21 mouse cellular contexts compared by ENCODE assay signal in the genomic region with DNA sequence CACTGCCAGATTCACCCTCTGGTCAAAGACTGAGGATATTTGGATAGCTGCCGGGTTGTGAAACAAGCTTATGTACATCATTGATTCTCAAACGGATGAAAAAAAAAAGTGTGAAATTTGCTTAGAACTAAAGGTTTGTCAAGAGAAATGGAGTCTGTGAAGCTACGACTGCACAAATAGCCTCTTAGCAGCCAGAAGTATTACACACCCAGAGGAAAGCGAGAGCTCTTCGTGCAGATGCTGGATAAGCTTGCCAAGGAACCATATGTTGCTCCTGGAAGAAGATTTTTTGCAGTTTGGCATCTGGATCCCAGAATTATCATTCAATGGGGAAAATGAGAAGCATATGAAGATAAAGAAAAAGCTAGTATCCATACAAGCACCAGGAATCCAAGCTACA.
DNase-seq lines count a peak whose midpoint lies in the region; ATAC-seq and TF ChIP-seq lines count a peak whose summit lies in the region.
"Had no signal": no experiment of that assay in that cellular context is flagged by ENCODE, and none has a peak within 500 bp of the region (broad histone marks: within the 10 kb centered on the region; RNA-seq: fewer than 3 reads in every experiment).

No protein-coding gene starts in this region.

- TF ChIP-seq POLR2A in limb, embryonic 14.5 days (IDR thresholded peaks at IDR 0.05; ENCODE audit: borderline replicate concordance, extremely low read depth, insufficient read depth, insufficient read length): no peak
- no peak for TF ChIP-seq POLR2A in heart, adult 2 months (IDR thresholded peaks at IDR 0.05; ENCODE audit: insufficient read depth, low read depth, low read length)

- no peaks in the 10 kb centered on the region for H3K36me3 ChIP-seq in limb, embryonic 14.5 days (ENCODE audit: control insufficient read depth, insufficient read depth, low read length)
- no peaks in the 10 kb centered on the region for H3K36me3 ChIP-seq in limb, embryonic 10.5 days
- H3K36me3 ChIP-seq in heart, adult 2 months (ENCODE audit: control insufficient read depth, insufficient read depth, low read length): no peaks in the 10 kb centered on the region
- H3K36me3 ChIP-seq: embryonic facial prominence, embryonic 13.5 days; heart, embryonic 12.5 days; hindbrain, embryonic 12.5 days; liver, embryonic 12.5 days had no signal

- no peak for TF ChIP-seq EP300 in heart, adult 2 months (IDR thresholded peaks at IDR 0.05; ENCODE audit: insufficient read depth, low read depth, low read length)

- peak; percentile 89 for ATAC-seq in frontal cortex, adult (ENCODE audit: low TSS enrichment)
- ATAC-seq in limb, embryonic 14.5 days (ENCODE audit: low FRiP score, low read depth): no peak
- ATAC-seq: liver, embryonic 12.5 days had no signal

- no peaks in the 10 kb centered on the region for H3K9me3 ChIP-seq in limb, embryonic 14.5 days (ENCODE audit: control insufficient read depth, low read length)
- H3K9me3 ChIP-seq in limb, embryonic 10.5 days (replicated peaks): no peaks in the 10 kb centered on the region
- H3K9me3 ChIP-seq: embryonic facial prominence, embryonic 13.5 days; heart, embryonic 12.5 days; hindbrain, embryonic 12.5 days; liver, embryonic 12.5 days; megakaryocyte, embryonic 14.5 days had no signal

- H3K4me2 ChIP-seq in limb, embryonic 14.5 days (replicated peaks; ENCODE audit: low read depth, low read length, severe bottlenecking): no peak overlapping the region
- H3K4me2 ChIP-seq: embryonic facial prominence, embryonic 13.5 days; heart, embryonic 12.5 days; hindbrain, embryonic 12.5 days; liver, embryonic 12.5 days had no signal

- TF ChIP-seq CTCF in heart, adult 2 months (IDR thresholded peaks at IDR 0.05): no peak

- no peak for DNase-seq in frontal cortex, postnatal 10 days (ENCODE audit: low spot score in 2 of 2)
- peak; percentile 48 for DNase-seq in limb, embryonic 14.5 days (ENCODE audit: low spot score)
- no peak for DNase-seq in limb, embryonic 10.5 days (ENCODE audit: low spot score)
- DNase-seq in right cerebral cortex, adult 18-20 months: peak; percentile 14
- DNase-seq in right cerebral cortex, postnatal 4 days: no peak
- DNase-seq in left cerebral cortex, postnatal 25 days (ENCODE audit: low spot score in 2 of 2): peak; percentile 8 to 61
- DNase-seq in heart, adult 2 months: no peak
- DNase-seq: cerebellum, adult 9-10 months; heart, postnatal 14 days; kidney, adult 9 months; kidney, postnatal 25 days; lung, postnatal 10 days; retina, postnatal 1 day; thymus, adult 18-20 months; thymus, postnatal 4 days had no signal

- WGBS in limb, embryonic 14.5 days: 80% methylated on average over 5 of the region's 5 CpGs
- 95% methylated on average over 5 of the region's 5 CpGs for WGBS in limb, embryonic 10.5 days
- 78% methylated on average over 5 of the region's 5 CpGs for WGBS in heart, adult 2 months

- H3K27ac ChIP-seq in limb, embryonic 14.5 days (replicated peaks; ENCODE audit: low read depth, low read length): no peak overlapping the region
- H3K27ac ChIP-seq in limb, embryonic 10.5 days: no peak overlapping the region
- H3K27ac ChIP-seq in heart, adult 2 months: no peak overlapping the region
- H3K27ac ChIP-seq: embryonic facial prominence, embryonic 13.5 days; hindbrain, embryonic 12.5 days; liver, embryonic 12.5 days had no signal

- intact Hi-C loops in left cerebral cortex, postnatal 25 days (cut with DNase I): no loop called here
- intact Hi-C loops in heart, adult 2 months (cut with DNase I): no loop called here

- no peak overlapping the region for H3K9ac ChIP-seq in limb, embryonic 14.5 days (ENCODE audit: low read depth, low read length, severe bottlenecking)
- no peak overlapping the region for H3K9ac ChIP-seq in heart, adult 2 months (ENCODE audit: low read depth, low read length)
- H3K9ac ChIP-seq: embryonic facial prominence, embryonic 13.5 days; heart, embryonic 12.5 days; hindbrain, embryonic 12.5 days; liver, embryonic 12.5 days had no signal

- no peaks in the 10 kb centered on the region for H3K4me1 ChIP-seq in limb, embryonic 14.5 days (ENCODE audit: control insufficient read depth, insufficient read depth, low read length)
- no peaks in the 10 kb centered on the region for H3K4me1 ChIP-seq in limb, embryonic 10.5 days
- H3K4me1 ChIP-seq in heart, adult 2 months (ENCODE audit: control insufficient read depth, insufficient read depth, low read length): no peaks in the 10 kb centered on the region
- H3K4me1 ChIP-seq: embryonic facial prominence, embryonic 13.5 days; heart, embryonic 12.5 days; hindbrain, embryonic 12.5 days; liver, embryonic 12.5 days; megakaryocyte, embryonic 14.5 days had no signal

- no peaks in the 10 kb centered on the region for H3K27me3 ChIP-seq in limb, embryonic 14.5 days (ENCODE audit: control insufficient read depth, insufficient read depth, low read length)
- no peaks in the 10 kb centered on the region for H3K27me3 ChIP-seq in limb, embryonic 10.5 days (ENCODE audit: low read depth, poor library complexity, severe bottlenecking)
- H3K27me3 ChIP-seq in heart, adult 2 months (ENCODE audit: control insufficient read depth, insufficient read depth, low read length): no peaks in the 10 kb centered on the region
- H3K27me3 ChIP-seq: embryonic facial prominence, embryonic 13.5 days; heart, embryonic 12.5 days; hindbrain, embryonic 12.5 days; liver, embryonic 12.5 days; megakaryocyte, embryonic 14.5 days had no signal

- no peaks in the 10 kb centered on the region for H3K79me2 ChIP-seq in heart, adult 2 months (replicated peaks; ENCODE audit: control insufficient read depth, insufficient read depth, low read length)

- no peak overlapping the region for H3K4me3 ChIP-seq in limb, embryonic 14.5 days (replicated peaks; ENCODE audit: low read length)
- no peak overlapping the region for H3K4me3 ChIP-seq in limb, embryonic 10.5 days
- H3K4me3 ChIP-seq in heart, adult 2 months: no peak overlapping the region
- H3K4me3 ChIP-seq: embryonic facial prominence, embryonic 13.5 days; heart, embryonic 12.5 days; hindbrain, embryonic 12.5 days; liver, embryonic 12.5 days; megakaryocyte, embryonic 14.5 days had no signal

Comparison
In these comparisons a context has a peak if more than half of its experiments do, and no peak if none do; other contexts are left out.
1. DNase-seq: peak in limb, embryonic 14.5 days (single experiment), right cerebral cortex, adult 18-20 months (single experiment) and left cerebral cortex, postnatal 25 days (2 of 2); none in frontal cortex, postnatal 10 days (0 of 2), limb, embryonic 10.5 days (single experiment), right cerebral cortex, postnatal 4 days (single experiment) and heart, adult 2 months (0 of 2).